Mouse (Mus musculus) small intestine, adult 2 months (tissue): ENCODE results near the gene Wnt9b.

Experiments
- CTCF ChIP-seq: fragments of 200-500 bp; IDR thresholded peaks from 2 replicates; pipeline ENCODE4 v1.5.1; 2012; ENCODE audit warnings: low read depth, mild to moderate bottlenecking, control low read depth, inconsistent platforms, low read length, moderate library complexity, mixed read lengths; ENCODE audit not compliant: insufficient replicate concordance, insufficient read length; ENCODE audit errors: extremely low read depth
- POLR2A ChIP-seq: fragments of 200-500 bp; IDR thresholded peaks from 2 replicates; pipeline ENCODE4 v1.6.1; 2012; ENCODE audit warnings: low read depth, mild to moderate bottlenecking, control low read depth, inconsistent platforms, low read length, moderate library complexity

GRCm38 (mm10) chr11:103732306-103732705 lies 17.3 kb downstream of the Wnt9b start:
- TF ChIP-seq CTCF: no peak
- no peak for TF ChIP-seq POLR2A
